Mouse (Mus musculus) neural tube, embryonic 15.5 days (tissue): Measurements from ENCODE around the gene Ddx5. TPM values are rescaled to one million over a fixed set of nuclear protein-coding genes. Genes with fewer than 3 reads are reported as not detected.

Experiments used
- ATAC-seq: fragments of 200-750 bp; cut with Nextera tagmentation; 2 replicates; pipeline ENCODE4 v1.8.0; 2017; ENCODE audit warnings: mild to moderate bottlenecking, moderate TSS enrichment, moderate library complexity; ENCODE audit not compliant: low FRiP score
- H3K27ac ChIP-seq: fragments of 300-500 bp; sonication (generic); replicated peaks from 2 replicates; pipeline ENCODE4 v1.5.1; 2015; ENCODE audit warnings: mild to moderate bottlenecking, inconsistent platforms
- H3K27me3 ChIP-seq: fragments of 300-500 bp; sonication (generic); replicated peaks from 2 replicates; pipeline ENCODE4 v1.6.1; 2015; ENCODE audit warnings: inconsistent platforms
- H3K36me3 ChIP-seq: fragments of 300-500 bp; sonication (generic); 2 replicates; pipeline ENCODE4 v1.6.1; 2015; ENCODE audit warnings: inconsistent platforms
- H3K4me1 ChIP-seq: fragments of 300-500 bp; sonication (generic); 2 replicates; pipeline ENCODE4 v1.6.1; 2015; ENCODE audit warnings: inconsistent platforms
- H3K4me2 ChIP-seq: fragments of 300-500 bp; sonication (generic); 2 replicates; pipeline ENCODE4 v1.6.1; 2015; ENCODE audit warnings: inconsistent platforms, mild to moderate bottlenecking, moderate library complexity
- H3K4me3 ChIP-seq: fragments of 300-500 bp; sonication (generic); replicated peaks from 2 replicates; pipeline ENCODE4 v1.5.1; 2015; ENCODE audit warnings: mild to moderate bottlenecking, inconsistent platforms
- H3K9ac ChIP-seq: fragments of 300-500 bp; sonication (generic); replicated peaks from 2 replicates; pipeline ENCODE4 v1.6.1; 2015; ENCODE audit warnings: mild to moderate bottlenecking, inconsistent platforms
- H3K9me3 ChIP-seq: fragments of 300-500 bp; sonication (generic); replicated peaks from 2 replicates; pipeline ENCODE4 v1.6.1; 2016; ENCODE audit warnings: inconsistent platforms
- WGBS: fragments of 180-500 bp; shearing (Covaris S2); methylation state at CpG from one replicate; pipeline ENCODE4 v1.1.7; 2015; ENCODE audit warnings: mixed read lengths; 5-methylcytosine and 5-hydroxymethylcytosine counted together
- microRNA-seq: library from miRNA; unstranded; fragments of <30 nt; microRNA quantifications from one replicate; pipeline ENCODE4, GENCODE M21; 2017
- polyA plus RNA-seq: library from polyadenylated mRNA; unstranded; fragments of >200 nt; fragmentation: Nextera tagmentation; extraction: Ambion mirVana; gene quantifications from 2 replicates; pipeline ENCODE4 v1.2.1, GENCODE M21; 2015

Ddx5 gene
- polyA plus RNA-seq, 1 experiment from 2014 or later: 337 TPM

- ATAC-seq: no peak
- Histone ChIP-seq H3K27ac (peak overlapping the region; percentile 80), H3K4me2 (0 out of 2 replicates have a peak overlapping the region, but pooled peaks have one; percentile 19), H3K4me1 (peaks cover 24% of the 10 kb centered on the region), H3K4me3 (no peak overlapping the region), H3K9ac (peak overlapping the region; percentile 28; the same call in 1 of the 2 replicates), H3K9me3 (no peaks in the 10 kb centered on the region), H3K36me3 (no peaks in the 10 kb centered on the region), H3K27me3 (no peaks in the 10 kb centered on the region)
- 9% methylated on average over 12 of the region's 12 CpGs for WGBS
Measured at GRCm38 (mm10) chr11:106737178-106737621, 51.8 kb downstream of the Ddx5 start.

GRCm38 (mm10) chr11:106736614-106737013 lies 52.4 kb downstream of the Ddx5 start:
- no peaks in the 10 kb centered on the region for H3K9me3 ChIP-seq
- H3K4me1 ChIP-seq: peaks cover 24% of the 10 kb centered on the region
- WGBS: 54% methylated on average over 3 of the region's 3 CpGs
- H3K4me2 ChIP-seq: no peak overlapping the region
- no peak for ATAC-seq
- no peak overlapping the region for H3K9ac ChIP-seq
- H3K4me3 ChIP-seq: no peak overlapping the region
- H3K27ac ChIP-seq: peak overlapping the region; percentile 80
- H3K36me3 ChIP-seq: no peaks in the 10 kb centered on the region
- H3K27me3 ChIP-seq: no peaks in the 10 kb centered on the region

GRCm38 (mm10) chr11:106730714-106731113 lies 58.3 kb downstream of the Ddx5 start:
- Histone ChIP-seq H3K4me2 (no peak overlapping the region), H3K4me1 (peaks cover 11% of the 10 kb centered on the region; the same call in 1 of the 2 replicates), H3K9ac (no peak overlapping the region), H3K9me3 (no peaks in the 10 kb centered on the region), H3K27me3 (no peaks in the 10 kb centered on the region), H3K4me3 (no peak overlapping the region), H3K36me3 (no peaks in the 10 kb centered on the region), H3K27ac (0 out of 2 replicates have a peak overlapping the region, but pooled peaks have one; percentile 6)
- 72% methylated on average over 4 of the region's 4 CpGs for WGBS
- ATAC-seq: no peak

Small RNA genes within 50 kb of the gene (microRNA-seq; reads per million reads assigned to microRNA genes)
- gene Gm25994: not detected
- gene Mir3064: 10.4 reads per million, percentile 26 among the genes with 10 or more reads in this experiment

Other genes with a start within 250 kb of the Ddx5 start
- 31.6 and 35.1 TPM in 2 replicates for gene Tex2, start 175.8 kb downstream of the Ddx5 start, polyA plus RNA-seq
- gene Pecam1, start 38.6 kb downstream of the Ddx5 start, polyA plus RNA-seq: 14.4 and 27.3 TPM in 2 replicates
- 0.46 and 3.5 TPM in 2 replicates for gene Milr1, start 38.0 kb downstream of the Ddx5 start, polyA plus RNA-seq
- 9.1 and 11.5 TPM in 2 replicates for gene Polg2, start 9.6 kb downstream of the Ddx5 start, polyA plus RNA-seq
- gene Cep95, start 67 bp upstream of the Ddx5 start, polyA plus RNA-seq: 15.1 and 16.3 TPM in 2 replicates
- gene Smurf2, start 131.5 kb upstream of the Ddx5 start, polyA plus RNA-seq: 11.4 and 12.1 TPM in 2 replicates
- gene Kpna2, start 210.4 kb upstream of the Ddx5 start, polyA plus RNA-seq: 120 and 190 TPM in 2 replicates
- gene 1810010H24Rik, start 236.5 kb upstream of the Ddx5 start, polyA plus RNA-seq: 6.6 and 7.6 TPM in 2 replicates